Comparison of ENCODE assay signal across 8 mouse cellular contexts in the genomic region with DNA sequence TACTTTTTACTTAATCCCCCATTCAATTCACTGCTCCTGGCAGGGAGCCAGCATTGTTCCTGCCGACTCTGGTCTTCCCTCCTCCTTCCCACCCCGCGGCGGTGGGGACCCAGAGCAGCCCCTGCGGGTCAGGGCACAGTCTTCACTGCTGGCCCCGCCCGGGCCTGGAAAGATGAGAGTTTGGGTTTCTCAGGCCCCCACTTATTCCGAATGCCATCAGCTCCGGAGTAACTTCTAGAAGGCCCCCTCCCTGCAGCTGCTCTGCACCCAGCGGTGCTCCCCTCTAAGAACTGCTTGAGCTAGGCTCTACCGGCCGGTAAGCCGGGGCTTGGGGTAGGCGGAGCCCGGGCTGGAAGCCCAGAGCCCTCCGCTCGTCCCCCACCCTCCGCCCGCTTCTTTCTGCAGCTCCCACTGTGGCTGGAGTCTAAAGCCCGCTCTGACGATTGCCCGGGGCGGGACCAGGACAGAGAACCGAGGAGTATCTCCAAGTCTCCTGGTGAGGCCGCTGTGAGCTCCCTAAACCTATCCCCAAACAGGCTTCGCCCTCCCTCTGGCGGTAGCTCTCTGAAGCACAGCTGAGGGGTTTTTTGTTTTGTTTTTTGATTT. TPM values are rescaled to one million over a fixed set of nuclear protein-coding genes. Genes with fewer than 3 reads are reported as not detected.
DNase-seq lines count a peak whose midpoint lies in the region; ATAC-seq and TF ChIP-seq lines count a peak whose summit lies in the region.

No protein-coding gene starts in this region.

- TF ChIP-seq CTCF in liver, postnatal 0 days (IDR thresholded peaks at IDR 0.05; ENCODE audit: low read depth): peak; percentile 92
- TF ChIP-seq CTCF in testis, adult 2 months (IDR thresholded peaks at IDR 0.05; ENCODE audit: control insufficient read depth, insufficient read depth, insufficient replicate concordance, low read depth, low read length): peak; percentile 66; the same call in 1 of the 2 replicates

- H3K4me3 ChIP-seq in forebrain, embryonic 14.5 days (ENCODE audit: low read depth, low read length): peak overlapping the region; percentile 40
- H3K4me3 ChIP-seq in liver, postnatal 0 days (ENCODE audit: low read depth, low read length): peak overlapping the region; percentile 49
- H3K4me3 ChIP-seq in neural tube, embryonic 14.5 days (ENCODE audit: low read depth, low read length): peak overlapping the region; percentile 42
- peak overlapping the region; percentile 64 for H3K4me3 ChIP-seq in testis, adult 2 months (ENCODE audit: control insufficient read depth, low read depth, low read length)

- peak; percentile 97 for DNase-seq in ES-CJ7 (ENCODE audit: low read depth, low spot score)
- DNase-seq in cerebellum, adult 11 months: peak; percentile 50
- peak; percentile 98 for DNase-seq in forebrain, embryonic 14.5 days (ENCODE audit: low spot score)
- DNase-seq in heart, postnatal 14 days: peak; percentile 89 to 91
- peak; percentile 81 for DNase-seq in layer of hippocampus, adult 11-12 months (ENCODE audit: low spot score)
- DNase-seq in liver, postnatal 0 days: peak; percentile 84

- H3K36me3 ChIP-seq in forebrain, embryonic 14.5 days (ENCODE audit: control insufficient read depth, insufficient read depth, low read length): no peaks in the 10 kb centered on the region
- H3K36me3 ChIP-seq in liver, postnatal 0 days (replicated peaks; ENCODE audit: insufficient read depth, low read length): no peaks in the 10 kb centered on the region
- no peaks in the 10 kb centered on the region for H3K36me3 ChIP-seq in neural tube, embryonic 14.5 days (ENCODE audit: control insufficient read depth, insufficient read depth, low read length)
- H3K36me3 ChIP-seq in testis, adult 2 months (ENCODE audit: control insufficient read depth, insufficient read depth, low read length): no peaks in the 10 kb centered on the region

- peak; percentile 99 for ATAC-seq in forebrain, embryonic 14.5 days
- peak; percentile 93 for ATAC-seq in liver, postnatal 0 days
- ATAC-seq in neural tube, embryonic 14.5 days (ENCODE audit: low read depth): peak; percentile 98

- TF ChIP-seq EP300 in liver, postnatal 0 days (IDR thresholded peaks at IDR 0.05; ENCODE audit: low read depth): no peak

- peak overlapping the region; percentile 79 for H3K9ac ChIP-seq in forebrain, embryonic 14.5 days (ENCODE audit: low read length)
- peak overlapping the region; percentile 59; the same call in 1 of the 2 replicates for H3K9ac ChIP-seq in liver, postnatal 0 days (replicated peaks)
- H3K9ac ChIP-seq in neural tube, embryonic 14.5 days (replicated peaks; ENCODE audit: low read depth, low read length): peak overlapping the region; percentile 61

- peak overlapping the region; percentile 95 for H3K27ac ChIP-seq in forebrain, embryonic 14.5 days (ENCODE audit: low read depth, low read length)
- H3K27ac ChIP-seq in liver, postnatal 0 days (ENCODE audit: low read depth): no peak overlapping the region
- peak overlapping the region; percentile 90 for H3K27ac ChIP-seq in neural tube, embryonic 14.5 days (ENCODE audit: low read depth, low read length)
- no peak overlapping the region for H3K27ac ChIP-seq in testis, adult 2 months (ENCODE audit: control insufficient read depth, insufficient read depth, low read depth, low read length)

- no peaks in the 10 kb centered on the region for H3K27me3 ChIP-seq in forebrain, embryonic 14.5 days (replicated peaks; ENCODE audit: control insufficient read depth, insufficient read depth, low read length)
- H3K27me3 ChIP-seq in liver, postnatal 0 days (ENCODE audit: insufficient read depth, low read length): peaks cover 17% of the 10 kb centered on the region
- H3K27me3 ChIP-seq in neural tube, embryonic 14.5 days (ENCODE audit: control insufficient read depth, insufficient read depth, low read length): no peaks in the 10 kb centered on the region
- H3K27me3 ChIP-seq in testis, adult 2 months (ENCODE audit: control insufficient read depth, insufficient read depth, low read length): no peaks in the 10 kb centered on the region; the same call in 1 of the 2 replicates

- WGBS in forebrain, embryonic 14.5 days: under 1% methylated on average over 27 of the region's 27 CpGs
- WGBS in liver, postnatal 0 days (ENCODE audit: insufficient replicate concordance): 1% methylated on average over 27 of the region's 27 CpGs
- under 1% methylated on average over 27 of the region's 27 CpGs for WGBS in neural tube, embryonic 14.5 days

- intact Hi-C loops in heart, postnatal 14 days (cut with DNase I): loop anchor here (1.0 to 5.0 kb wide), 2 partner anchors 25 to 37 kb away; no protein-coding TSS in a partner anchor

- peaks cover 11% of the 10 kb centered on the region; the same call in 1 of the 2 replicates for H3K4me1 ChIP-seq in forebrain, embryonic 14.5 days (ENCODE audit: control insufficient read depth, insufficient read depth, low read length)
- H3K4me1 ChIP-seq in liver, postnatal 0 days (ENCODE audit: insufficient read depth): peaks cover 10% of the 10 kb centered on the region; the same call in 1 of the 2 replicates
- H3K4me1 ChIP-seq in neural tube, embryonic 14.5 days (ENCODE audit: control insufficient read depth, insufficient read depth, low read length): no peaks in the 10 kb centered on the region
- peaks cover 7% of the 10 kb centered on the region for H3K4me1 ChIP-seq in testis, adult 2 months (ENCODE audit: control insufficient read depth, insufficient read depth, low read length)

- H3K9me3 ChIP-seq in forebrain, embryonic 14.5 days (replicated peaks; ENCODE audit: control insufficient read depth, low read length): no peaks in the 10 kb centered on the region
- no peaks in the 10 kb centered on the region for H3K9me3 ChIP-seq in liver, postnatal 0 days (ENCODE audit: low read length)
- H3K9me3 ChIP-seq in neural tube, embryonic 14.5 days (ENCODE audit: control insufficient read depth, low read length): no peaks in the 10 kb centered on the region

- no peak for TF ChIP-seq POLR2A in testis, adult 2 months (IDR thresholded peaks at IDR 0.05; ENCODE audit: control insufficient read depth, low read depth, low read length)

- H3K4me2 ChIP-seq in forebrain, embryonic 14.5 days (ENCODE audit: low read length): peak overlapping the region; percentile 76
- peak overlapping the region; percentile 83 for H3K4me2 ChIP-seq in liver, postnatal 0 days (ENCODE audit: low read depth, low read length)
- H3K4me2 ChIP-seq in neural tube, embryonic 14.5 days (ENCODE audit: low read depth, low read length): peak overlapping the region; percentile 63

RNA-seq across cellular contexts. Expression of gene Nes, which starts 10.2 kb away (rescaled TPM):
- 23.1 and 27.8 TPM in 2 replicates for polyA plus RNA-seq in forebrain, embryonic 14.5 days (2014; fragmentation: Nextera tagmentation; extraction: Ambion mirVana)
- total RNA-seq in heart, postnatal 14 days (2021): 10 to 100 TPM; 32.5 to 39.0 TPM
- polyA plus RNA-seq in liver, postnatal 0 days (2015; fragmentation: Nextera tagmentation; extraction: Ambion mirVana): 0.83 and 0.95 TPM in 2 replicates
- 11.1 and 16.7 TPM in 2 replicates for polyA plus RNA-seq in neural tube, embryonic 14.5 days (2014; fragmentation: Nextera tagmentation; extraction: Ambion mirVana)
- 0.26 and 0.51 TPM in 2 replicates for polyA plus RNA-seq in testis, adult 2 months (2012; rRNA removed)

RNA-seq across cellular contexts. Expression of gene Crabp2, which starts 12.2 kb away (rescaled TPM):
- polyA plus RNA-seq in forebrain, embryonic 14.5 days (2014; fragmentation: Nextera tagmentation; extraction: Ambion mirVana): 32.8 and 35.9 TPM in 2 replicates
- under 1 TPM; 0.31 to 0.56 TPM for total RNA-seq in heart, postnatal 14 days (2021)
- not detected in 2 replicates for polyA plus RNA-seq in liver, postnatal 0 days (2015; fragmentation: Nextera tagmentation; extraction: Ambion mirVana)
- polyA plus RNA-seq in neural tube, embryonic 14.5 days (2014; fragmentation: Nextera tagmentation; extraction: Ambion mirVana): 45.5 and 103 TPM in 2 replicates
- polyA plus RNA-seq in testis, adult 2 months (2012; rRNA removed): 0.26 and 2.0 TPM in 2 replicates

RNA-seq across cellular contexts. Expression of gene Rrnad1, which starts 30.2 kb away (rescaled TPM):
- 15.6 and 20.2 TPM in 2 replicates for polyA plus RNA-seq in forebrain, embryonic 14.5 days (2014; fragmentation: Nextera tagmentation; extraction: Ambion mirVana)
- 1 to 10 TPM; 6.9 to 8.5 TPM for total RNA-seq in heart, postnatal 14 days (2021)
- polyA plus RNA-seq in liver, postnatal 0 days (2015; fragmentation: Nextera tagmentation; extraction: Ambion mirVana): 4.3 TPM in 2 replicates
- 19.7 and 20.6 TPM in 2 replicates for polyA plus RNA-seq in neural tube, embryonic 14.5 days (2014; fragmentation: Nextera tagmentation; extraction: Ambion mirVana)
- polyA plus RNA-seq in testis, adult 2 months (2012; rRNA removed): 22.2 and 24.4 TPM in 2 replicates

RNA-seq across cellular contexts. Expression of gene Isg20l2, which starts 30.6 kb away (rescaled TPM):
- 17.9 and 20.0 TPM in 2 replicates for polyA plus RNA-seq in forebrain, embryonic 14.5 days (2014; fragmentation: Nextera tagmentation; extraction: Ambion mirVana)
- total RNA-seq in heart, postnatal 14 days (2021): 10 to 100 TPM; 15.7 TPM
- 12.3 and 13.2 TPM in 2 replicates for polyA plus RNA-seq in liver, postnatal 0 days (2015; fragmentation: Nextera tagmentation; extraction: Ambion mirVana)
- 16.1 and 23.1 TPM in 2 replicates for polyA plus RNA-seq in neural tube, embryonic 14.5 days (2014; fragmentation: Nextera tagmentation; extraction: Ambion mirVana)
- polyA plus RNA-seq in testis, adult 2 months (2012; rRNA removed): 59.9 and 60.6 TPM in 2 replicates

RNA-seq across cellular contexts. Expression of gene Bcan, which starts 39.3 kb away (rescaled TPM):
- polyA plus RNA-seq in forebrain, embryonic 14.5 days (2014; fragmentation: Nextera tagmentation; extraction: Ambion mirVana): 13.5 and 21.9 TPM in 2 replicates
- under 1 TPM; 0.15 to 0.29 TPM for total RNA-seq in heart, postnatal 14 days (2021)
- polyA plus RNA-seq in liver, postnatal 0 days (2015; fragmentation: Nextera tagmentation; extraction: Ambion mirVana): 0.05 TPM in 1 of 2 replicates, not detected in the other
- 79.5 and 107 TPM in 2 replicates for polyA plus RNA-seq in neural tube, embryonic 14.5 days (2014; fragmentation: Nextera tagmentation; extraction: Ambion mirVana)
- 0.13 and 0.23 TPM in 2 replicates for polyA plus RNA-seq in testis, adult 2 months (2012; rRNA removed)

Comparison
In these comparisons a context has a peak if more than half of its experiments do, and no peak if none do; other contexts are left out.
1. H3K27ac ChIP-seq: peak in forebrain, embryonic 14.5 days (single experiment) and neural tube, embryonic 14.5 days (single experiment); none in liver, postnatal 0 days (single experiment) and testis, adult 2 months (single experiment).
2. RNA of gene Crabp2, which starts 12.2 kb away (polyA plus RNA-seq): 45.5 to 103 TPM in neural tube, embryonic 14.5 days and 32.8 to 35.9 TPM in forebrain, embryonic 14.5 days; 0.26 to 2.0 TPM in testis, adult 2 months and not detected in liver, postnatal 0 days; every median in the first group is over 10 times any median in the second.
3. Peak in every context shown above with its lines, with median percentiles within 50 percentile points of each other: DNase-seq, ATAC-seq, H3K4me2 ChIP-seq, H3K4me3 ChIP-seq and H3K9ac ChIP-seq.